Mouse (Mus musculus) liver, embryonic 14.5 days (tissue): Measurements from ENCODE around the gene Shc1. TPM values are rescaled to one million over a fixed set of nuclear protein-coding genes. Genes with fewer than 3 reads are reported as not detected.

Experiments
- ATAC-seq: fragments of 200-750 bp; cut with Nextera tagmentation; 2 replicates; pipeline ENCODE4 v1.8.0; 2017; ENCODE audit warnings: moderate number of reproducible peaks, mild to moderate bottlenecking, moderate library complexity; ENCODE audit not compliant: insufficient read depth
- DNase-seq, 3 experiments: peaks; one replicate each; pipeline ENCODE4 v3.0.0-alpha.2; 2012 to 2013; ENCODE audit warnings: low read depth in 3 of 3, low spot score in 3 of 3
- H3K27ac ChIP-seq: fragments of 300-500 bp; sonication (generic); 2 replicates; pipeline ENCODE4 v1.5.1; 2014; ENCODE audit warnings: moderate library complexity, mild to moderate bottlenecking, control low read depth, inconsistent platforms
- H3K27me3 ChIP-seq: fragments of 300-500 bp; sonication (generic); 2 replicates; pipeline ENCODE4 v1.6.1; 2014; ENCODE audit warnings: mild to moderate bottlenecking, low read length, moderate library complexity; ENCODE audit not compliant: control insufficient read depth, insufficient read depth
- H3K36me3 ChIP-seq: fragments of 300-500 bp; sonication (generic); replicated peaks from 2 replicates; pipeline ENCODE4 v1.6.1; 2014; ENCODE audit warnings: low read depth; ENCODE audit not compliant: control insufficient read depth, insufficient read depth
- H3K4me1 ChIP-seq, 2 experiments: fragments of 200-500 bp in 1 of 2; fragments of 300-500 bp in 1 of 2; sonication (generic) in 1 of 2; replicated peaks; 2 replicates each; pipeline ENCODE4 v1.6.1; 2012 to 2014; ENCODE audit warnings: antibody characterized with exemption in 1 of 2, inconsistent platforms in 1 of 2, low read length in 1 of 2; ENCODE audit not compliant: control insufficient read depth in 2 of 2, insufficient read depth in 2 of 2
- H3K4me2 ChIP-seq: fragments of 300-500 bp; sonication (generic); 2 replicates; pipeline ENCODE4 v1.6.1; 2014; ENCODE audit warnings: low read depth, mild to moderate bottlenecking, control low read depth, moderate library complexity
- H3K4me3 ChIP-seq, 2 experiments: fragments of 200-500 bp in 1 of 2; fragments of 300-500 bp in 1 of 2; sonication (generic) in 1 of 2; 2 replicates each; pipeline ENCODE4 v1.5.1; 2012 to 2014; ENCODE audit warnings: low read depth in 2 of 2, low read length in 2 of 2, mild to moderate bottlenecking in 2 of 2, control low read depth in 1 of 2, inconsistent platforms in 1 of 2, moderate library complexity in 1 of 2; ENCODE audit not compliant: insufficient read depth in 1 of 2
- H3K9ac ChIP-seq: fragments of 300-500 bp; sonication (generic); replicated peaks from 2 replicates; pipeline ENCODE4 v1.6.1; 2014; ENCODE audit warnings: mild to moderate bottlenecking, control low read depth, moderate library complexity
- H3K9me3 ChIP-seq: fragments of 300-500 bp; sonication (generic); 2 replicates; pipeline ENCODE4 v1.6.1; 2016; ENCODE audit warnings: low read length, mixed read lengths; ENCODE audit not compliant: control insufficient read depth
- CTCF ChIP-seq: IDR thresholded peaks from 2 replicates; pipeline ENCODE4 v1.5.1; 2016; ENCODE audit warnings: antibody characterized with exemption, low read depth, control low read depth
- EP300 ChIP-seq: IDR thresholded peaks from 2 replicates; pipeline ENCODE4 v1.6.1; 2016; ENCODE audit warnings: antibody characterized with exemption, low read depth
- WGBS: fragments of 180-500 bp; shearing (Covaris S2); extraction: QIAGEN DNeasy Blood & Tissue Kit; methylation state at CpG from one replicate; pipeline ENCODE4 v1.1.7; 2014; ENCODE audit not compliant: insufficient replicate concordance; 5-methylcytosine and 5-hydroxymethylcytosine counted together
- polyA plus RNA-seq, 2 experiments: library from polyadenylated mRNA; depleted of rRNA in 1 of 2; stranded (reverse) in 1 of 2; unstranded in 1 of 2; fragments of >200 nt; fragmentation: Nextera tagmentation in 1 of 2; extraction: Ambion mirVana in 1 of 2; gene quantifications; 2 replicates each; pipeline versions ENCODE4 v1.2.1 to v1.2.3; 2012 to 2014

The Shc1 gene
- polyA plus RNA-seq, 2 experiments: 27.5 to 36.9 TPM

GRCm38 (mm10) chr3:89434532-89434931 is 16.3 kb downstream of the Shc1 start:
- no peak for TF ChIP-seq CTCF
- H3K4me3 ChIP-seq: no peak overlapping the region
- peaks cover 10 to 23% of the 10 kb centered on the region in 2 experiments for H3K4me1 ChIP-seq
- no peaks in the 10 kb centered on the region for H3K9me3 ChIP-seq
- ATAC-seq (no peak), DNase-seq (no peak)
- WGBS: 81% methylated on average over 11 of the region's 11 CpGs
- no peaks in the 10 kb centered on the region for H3K27me3 ChIP-seq
- peaks cover 12% of the 10 kb centered on the region for H3K36me3 ChIP-seq
- H3K4me2 ChIP-seq: no peak overlapping the region
- H3K27ac ChIP-seq: no peak overlapping the region
- no peak overlapping the region for H3K9ac ChIP-seq

DNA sequence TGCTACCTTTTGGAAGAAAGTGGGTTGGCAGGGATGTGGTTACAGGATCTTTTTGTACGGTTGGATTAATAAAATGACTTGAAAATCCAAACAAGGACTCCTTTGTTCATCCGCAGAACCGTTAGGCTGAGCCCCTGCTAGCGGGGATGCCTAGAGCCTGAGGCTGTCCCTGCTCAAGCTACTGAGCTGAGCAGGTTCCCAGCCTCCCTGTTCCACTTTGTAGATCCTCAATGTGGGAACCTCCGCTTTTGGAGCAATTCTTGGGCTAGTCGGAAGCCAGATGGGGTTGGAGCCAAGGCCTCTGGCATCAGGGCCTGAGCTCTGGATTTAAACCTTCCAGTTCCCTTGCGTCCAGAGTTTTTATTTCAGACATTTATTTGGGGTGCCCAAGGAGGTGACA is 16.8 kb downstream of the Shc1 start:
- 85% methylated on average over 7 of the region's 7 CpGs for WGBS
- Histone ChIP-seq H3K4me3 (no peak overlapping the region), H3K36me3 (peaks cover 12% of the 10 kb centered on the region), H3K4me1 (peaks cover 10 to 23% of the 10 kb centered on the region in 2 experiments), H3K27me3 (no peaks in the 10 kb centered on the region), H3K9me3 (no peaks in the 10 kb centered on the region), H3K4me2 (no peak overlapping the region), H3K27ac (no peak overlapping the region), H3K9ac (no peak overlapping the region)
- DNase-seq: no peak
- TF ChIP-seq EP300 (no peak), CTCF (no peak)
- no peak for ATAC-seq

DNA sequence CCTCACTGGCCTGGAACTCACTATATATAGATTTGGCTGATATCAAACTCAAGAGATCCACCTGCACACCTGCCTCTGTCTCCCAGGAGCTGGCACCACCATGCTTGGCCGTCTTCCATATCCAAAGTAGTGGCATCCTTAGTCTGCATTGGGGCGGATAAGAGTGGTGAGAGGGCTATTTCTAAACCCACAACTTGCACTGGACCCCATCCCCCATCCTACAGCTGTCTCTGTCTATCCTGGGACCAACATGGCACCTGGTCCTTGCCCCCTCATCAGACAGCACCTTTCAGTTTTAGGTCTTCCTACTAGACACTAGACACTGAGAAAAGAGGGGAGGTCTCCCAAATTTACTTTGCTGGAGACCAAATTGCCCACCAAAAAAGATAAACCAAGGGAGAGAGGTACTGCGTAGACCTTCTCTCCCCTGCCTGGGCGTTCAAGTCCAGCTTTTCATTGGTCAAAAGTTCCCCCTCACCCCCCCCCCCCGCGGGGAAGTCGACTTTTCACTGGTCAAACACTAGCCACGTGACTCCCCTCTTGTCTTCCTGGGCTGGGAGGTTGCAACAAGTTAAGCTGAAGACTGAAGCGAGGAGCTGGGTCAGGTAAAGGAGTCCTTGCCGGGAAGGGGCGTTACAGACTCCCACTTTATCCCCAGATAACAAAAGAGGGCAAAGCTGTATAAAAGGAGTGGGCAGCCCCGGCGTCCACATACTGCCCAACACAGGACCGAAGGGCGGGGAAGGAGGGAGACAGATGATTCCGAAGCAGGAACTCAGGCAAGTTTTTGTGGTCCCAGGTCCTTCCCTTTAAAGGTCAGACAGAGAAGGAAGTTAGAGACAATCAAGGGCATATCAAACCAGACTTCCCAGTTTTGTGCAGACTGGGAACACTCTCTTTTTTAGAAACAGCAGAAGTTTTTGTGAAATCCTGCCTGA is 18.2 kb downstream of the Shc1 start, which contains the start of gene Pbxip1:
TSS of gene Pbxip1 (plus strand) at position 531 of the 938 bp plus-strand sequence.
- peak; percentile 60 to 67 (median 65) for DNase-seq
- peak; percentile 79 for ATAC-seq
- Histone ChIP-seq H3K27me3 (no peaks in the 10 kb centered on the region), H3K9me3 (no peaks in the 10 kb centered on the region), H3K4me2 (peak within 1 kb of the TSS; percentile 79), H3K9ac (peak within 1 kb of the TSS; percentile 63), H3K4me3 (peak within 1 kb of the TSS; percentile 59 to 85), H3K27ac (no peak within 1 kb of the TSS), H3K4me1 (peaks cover 4 to 17% of the 10 kb centered on the region in 2 experiments), H3K36me3 (peaks cover 12% of the 10 kb centered on the region)
- no peak for TF ChIP-seq CTCF
- no peak for TF ChIP-seq EP300
- WGBS: 3% methylated on average over 16 of the region's 16 CpGs

GRCm38 (mm10) chr3:89437269-89437668 is 19.0 kb downstream of the Shc1 start:
- DNase-seq (no peak), ATAC-seq (no peak)
- Histone ChIP-seq H3K4me1 (peaks cover 4 to 17% of the 10 kb centered on the region in 2 experiments), H3K36me3 (peaks cover 10% of the 10 kb centered on the region), H3K9me3 (no peaks in the 10 kb centered on the region), H3K27ac (no peak overlapping the region), H3K27me3 (no peaks in the 10 kb centered on the region), H3K4me2 (peak overlapping the region; percentile 79), H3K9ac (peak overlapping the region; percentile 63), H3K4me3 (peak overlapping the region; percentile 34 to 59; a peak in 3 of 4 replicates)
- 19% methylated on average over 5 of the region's 5 CpGs for WGBS
- TF ChIP-seq EP300 (no peak), CTCF (no peak)

DNA sequence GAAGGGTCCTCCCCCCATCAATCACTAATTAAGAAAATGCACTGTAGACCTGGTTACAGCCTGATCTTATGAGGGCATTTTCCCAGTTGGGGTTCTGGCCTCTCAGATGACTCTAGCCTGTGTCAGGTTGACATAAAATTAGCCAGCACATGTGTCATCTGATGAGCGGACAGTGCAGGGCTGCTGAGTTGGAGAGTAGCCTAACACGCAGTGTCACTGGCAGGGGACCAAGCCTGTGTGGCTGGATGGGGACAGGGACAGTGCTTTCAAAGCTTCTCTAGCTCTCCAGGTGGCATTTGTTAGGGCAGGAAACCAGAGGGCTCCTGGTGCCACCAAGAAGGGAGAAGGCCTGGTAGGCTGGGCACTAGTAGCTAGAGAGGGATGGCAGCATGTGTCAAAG is 22.4 kb downstream of the Shc1 start:
- DNase-seq: no peak
- no peaks in the 10 kb centered on the region for H3K36me3 ChIP-seq
- TF ChIP-seq CTCF: no peak
- no peak for TF ChIP-seq EP300
- no peaks in the 10 kb centered on the region for H3K9me3 ChIP-seq
- ATAC-seq: no peak
- no peak overlapping the region for H3K4me3 ChIP-seq
- H3K27ac ChIP-seq: no peak overlapping the region
- H3K4me2 ChIP-seq: no peak overlapping the region
- no peak overlapping the region for H3K9ac ChIP-seq
- peaks cover 4 to 17% of the 10 kb centered on the region in 2 experiments for H3K4me1 ChIP-seq
- H3K27me3 ChIP-seq: no peaks in the 10 kb centered on the region
- 77% methylated on average over 2 of the region's 2 CpGs for WGBS
